Mouse (Mus musculus) testis, adult 2 months (tissue): ENCODE results near the gene Trim50.

Experiments
- CTCF ChIP-seq: fragments of 200-500 bp; IDR thresholded peaks from 2 replicates; pipeline ENCODE4 v1.5.1; 2012; ENCODE audit warnings: low read depth, mild to moderate bottlenecking, inconsistent platforms, low read length, moderate library complexity; ENCODE audit not compliant: control insufficient read depth, insufficient read depth, insufficient replicate concordance
- POLR2A ChIP-seq: fragments of 200-500 bp; IDR thresholded peaks from 2 replicates; pipeline ENCODE4 v1.6.1; 2012; ENCODE audit warnings: low read depth, mild to moderate bottlenecking, inconsistent platforms, low read length, moderate library complexity; ENCODE audit not compliant: control insufficient read depth

DNA sequence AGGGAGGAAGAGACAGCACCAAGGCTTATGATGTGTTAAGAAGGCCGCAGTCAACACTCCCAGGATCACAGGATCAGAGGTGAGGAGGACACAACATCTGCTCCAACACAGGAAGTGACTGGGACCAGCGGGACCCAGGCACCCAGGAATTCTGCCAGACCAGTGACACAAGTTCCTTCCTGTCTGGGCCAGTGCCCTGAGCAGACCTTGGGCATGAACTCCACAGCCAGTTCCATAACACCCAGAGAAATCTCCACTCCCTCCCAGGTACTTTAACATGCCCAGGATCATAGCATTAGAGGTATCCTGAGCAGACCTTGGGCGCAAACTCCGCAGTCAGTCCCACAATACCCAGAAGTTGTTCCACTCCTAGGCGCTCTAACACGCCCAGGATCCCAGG, 21.9 kb upstream of the Trim50 start:
- TF ChIP-seq POLR2A (no peak), CTCF (no peak)
